Mouse (Mus musculus) lung, embryonic 14.5 days (tissue): ENCODE measurements around the gene Meis3. TPM values are rescaled to one million over a fixed set of nuclear protein-coding genes. Genes with fewer than 3 reads are reported as not detected.
A peak's percentile ranks its signal among the peaks of the same experiment; 100 is the strongest.

Source experiments
- ATAC-seq: fragments of 200-750 bp; cut with Nextera tagmentation; 2 replicates; pipeline ENCODE4 v1.8.0; 2017; ENCODE audit warnings: mild to moderate bottlenecking, moderate TSS enrichment, moderate library complexity; ENCODE audit not compliant: insufficient read depth
- DNase-seq: peaks from one replicate; pipeline ENCODE4 v3.0.0-alpha.2; 2015
- H3K27ac ChIP-seq: fragments of 300-500 bp; sonication (generic); 2 replicates; pipeline ENCODE4 v1.5.1; 2014; ENCODE audit warnings: low read depth, mild to moderate bottlenecking, moderate library complexity
- H3K27me3 ChIP-seq: fragments of 300-500 bp; sonication (generic); 2 replicates; pipeline ENCODE4 v1.6.1; 2014; ENCODE audit warnings: low read length, control low read depth; ENCODE audit not compliant: insufficient read depth
- H3K36me3 ChIP-seq: fragments of 300-500 bp; sonication (generic); 2 replicates; pipeline ENCODE4 v1.6.1; 2014; ENCODE audit warnings: control low read depth; ENCODE audit not compliant: insufficient read depth
- H3K4me1 ChIP-seq: fragments of 300-500 bp; sonication (generic); 2 replicates; pipeline ENCODE4 v1.6.1; 2014; ENCODE audit warnings: antibody characterized with exemption, control low read depth; ENCODE audit not compliant: insufficient read depth
- H3K4me2 ChIP-seq: fragments of 300-500 bp; sonication (generic); 2 replicates; pipeline ENCODE4 v1.6.1; 2014; ENCODE audit warnings: mild to moderate bottlenecking
- H3K4me3 ChIP-seq: fragments of 300-500 bp; sonication (generic); 2 replicates; pipeline ENCODE4 v1.5.1; 2014; ENCODE audit warnings: low read depth, low read length
- H3K9ac ChIP-seq: fragments of 300-500 bp; sonication (generic); 2 replicates; pipeline ENCODE4 v1.6.1; 2014
- H3K9me3 ChIP-seq: fragments of 300-500 bp; sonication (generic); 2 replicates; pipeline ENCODE4 v1.6.1; 2016; ENCODE audit warnings: low read depth, low read length, control low read depth
- CTCF ChIP-seq: IDR thresholded peaks from 2 replicates; pipeline ENCODE4 v1.5.1; 2016; ENCODE audit warnings: antibody characterized with exemption, low read depth
- WGBS: fragments of 180-500 bp; shearing (Covaris S2); extraction: QIAGEN DNeasy Blood & Tissue Kit; methylation state at CpG from one replicate; pipeline ENCODE4 v1.1.7; 2014; 5-methylcytosine and 5-hydroxymethylcytosine counted together
- polyA plus RNA-seq: library from polyadenylated mRNA; unstranded; fragments of >200 nt; fragmentation: Nextera tagmentation; extraction: Ambion mirVana; gene quantifications from 2 replicates; pipeline ENCODE4 v1.2.1, GENCODE M21; 2014

Meis3 gene
- 21.0 and 24.9 TPM in 2 replicates for polyA plus RNA-seq

GRCm38 (mm10) chr7:16174597-16175541 is at the start of gene Meis3:
TSS of gene Meis3 (plus strand) at chr7:16175090.
- 2% methylated on average over 38 of the region's 42 CpGs for WGBS

GRCm38 (mm10) chr7:16125829-16126228 is 49.1 kb upstream of the Meis3 start:
- Histone ChIP-seq H3K9ac (no peak overlapping the region), H3K4me3 (no peak overlapping the region), H3K4me2 (no peak overlapping the region), H3K27me3 (no peaks in the 10 kb centered on the region), H3K27ac (no peak overlapping the region), H3K9me3 (no peaks in the 10 kb centered on the region), H3K36me3 (peaks cover 6% of the 10 kb centered on the region; the same call in 1 of the 2 replicates), H3K4me1 (0 out of 2 replicates have a peak, but pooled peaks cover 2% of the 10 kb centered on the region)
- WGBS = 71% methylated on average over 9 of the region's 9 CpGs
- DNase-seq (no peak), ATAC-seq (no peak)
- peak; percentile 30; the same call in 1 of the 2 replicates for TF ChIP-seq CTCF

More at GRCm38 (mm10) chr7:16174597-16175541, at the start of gene Meis3:
- Histone ChIP-seq H3K4me3 (peak within 1 kb of the TSS; percentile 60), H3K4me1 (no peaks in the 10 kb centered on the region), H3K9ac (peak within 1 kb of the TSS; percentile 66), H3K4me2 (peak within 1 kb of the TSS; percentile 75), H3K36me3 (no peaks in the 10 kb centered on the region), H3K27ac (peak within 1 kb of the TSS; percentile 60; the same call in 1 of the 2 replicates), H3K9me3 (no peaks in the 10 kb centered on the region), H3K27me3 (no peaks in the 10 kb centered on the region)
- peak; percentile 64 for TF ChIP-seq CTCF
- peak; percentile 93 for ATAC-seq
- peak; percentile 80 for DNase-seq

GRCm38 (mm10) chr7:16128344-16128743 is 46.5 kb upstream of the Meis3 start:
- DNase-seq (no peak), ATAC-seq (no peak)
- no peaks in the 10 kb centered on the region for H3K27me3 ChIP-seq
- TF ChIP-seq CTCF = no peak
- H3K27ac ChIP-seq = no peak overlapping the region
- 79% methylated on average over 6 of the region's 6 CpGs for WGBS
- no peak overlapping the region for H3K4me2 ChIP-seq
- H3K4me3 ChIP-seq = no peak overlapping the region
- H3K9me3 ChIP-seq = no peaks in the 10 kb centered on the region
- 0 out of 2 replicates have a peak, but pooled peaks cover 2% of the 10 kb centered on the region for H3K36me3 ChIP-seq
- peaks cover 14% of the 10 kb centered on the region; the same call in 1 of the 2 replicates for H3K4me1 ChIP-seq
- no peak overlapping the region for H3K9ac ChIP-seq

- no peak for TF ChIP-seq CTCF
- Histone ChIP-seq H3K4me2 (peak overlapping the region; percentile 79; the same call in 1 of the 2 replicates), H3K9ac (no peak overlapping the region), H3K36me3 (0 out of 2 replicates have a peak, but pooled peaks cover 2% of the 10 kb centered on the region), H3K9me3 (no peaks in the 10 kb centered on the region), H3K27ac (peak overlapping the region; percentile 52; the same call in 1 of the 2 replicates), H3K4me3 (0 out of 2 replicates have a peak overlapping the region, but pooled peaks have one; percentile 50), H3K4me1 (peaks cover 14% of the 10 kb centered on the region; the same call in 1 of the 2 replicates), H3K27me3 (no peaks in the 10 kb centered on the region)
- 52% methylated on average over 5 of the region's 5 CpGs for WGBS
- ATAC-seq (no peak), DNase-seq (no peak)
Observed at GRCm38 (mm10) chr7:16128899-16129298, 46.0 kb upstream of the Meis3 start.

GRCm38 (mm10) chr7:16129421-16129845 is 45.5 kb upstream of the Meis3 start, which contains the start of gene Slc8a2:
TSS of gene Slc8a2 (plus strand) at chr7:16129826.
- DNase-seq (peak; percentile 90), ATAC-seq (peak; percentile 83)
- Histone ChIP-seq H3K4me1 (peaks cover 14% of the 10 kb centered on the region; the same call in 1 of the 2 replicates), H3K4me2 (peak within 1 kb of the TSS; percentile 79), H3K36me3 (0 out of 2 replicates have a peak, but pooled peaks cover 2% of the 10 kb centered on the region), H3K27me3 (no peaks in the 10 kb centered on the region), H3K9ac (peak within 1 kb of the TSS; percentile 53), H3K9me3 (no peaks in the 10 kb centered on the region), H3K27ac (peak within 1 kb of the TSS; percentile 52; the same call in 1 of the 2 replicates), H3K4me3 (peak within 1 kb of the TSS; percentile 50)
- TF ChIP-seq CTCF = no peak
- WGBS = under 1% methylated on average over 12 of the region's 12 CpGs

- TF ChIP-seq CTCF = no peak
- H3K4me3 ChIP-seq = peak overlapping the region; percentile 50
- ATAC-seq (peak; percentile 79), DNase-seq (peak; percentile 66)
- peak overlapping the region; percentile 52; the same call in 1 of the 2 replicates for H3K27ac ChIP-seq
- H3K36me3 ChIP-seq = no peaks in the 10 kb centered on the region
- H3K4me1 ChIP-seq = peaks cover 14% of the 10 kb centered on the region; the same call in 1 of the 2 replicates
- under 1% methylated on average over 35 of the region's 38 CpGs for WGBS
- peak overlapping the region; percentile 53 for H3K9ac ChIP-seq
- no peaks in the 10 kb centered on the region for H3K27me3 ChIP-seq
- H3K4me2 ChIP-seq = peak overlapping the region; percentile 79
- no peaks in the 10 kb centered on the region for H3K9me3 ChIP-seq
Observed at GRCm38 (mm10) chr7:16129846-16130691, 44.8 kb upstream of the Meis3 start.
